Mouse (Mus musculus) limb, embryonic 12.5 days (tissue): ENCODE data around the gene Lgals2. TPM values are rescaled to one million over a fixed set of nuclear protein-coding genes. Genes with fewer than 3 reads are reported as not detected.

Source experiments
- ATAC-seq: fragments of 200-750 bp; cut with Nextera tagmentation; 2 replicates; pipeline ENCODE4 v1.8.0; 2017; ENCODE audit warnings: low read depth, moderate TSS enrichment; ENCODE audit not compliant: insufficient number of reproducible peaks, insufficient read depth, low FRiP score, low TSS enrichment
- H3K27ac ChIP-seq: fragments of 300-500 bp; sonication (generic); 2 replicates; pipeline ENCODE4 v1.5.1; 2016; ENCODE audit warnings: mild to moderate bottlenecking, moderate library complexity
- H3K27me3 ChIP-seq: fragments of 300-500 bp; sonication (generic); 2 replicates; pipeline ENCODE4 v1.6.1; 2016; ENCODE audit warnings: mild to moderate bottlenecking, moderate library complexity
- H3K36me3 ChIP-seq: fragments of 300-500 bp; sonication (generic); 2 replicates; pipeline ENCODE4 v1.6.1; 2016; ENCODE audit warnings: mild to moderate bottlenecking, moderate library complexity
- H3K4me1 ChIP-seq: fragments of 300-500 bp; sonication (generic); replicated peaks from 2 replicates; pipeline ENCODE4 v1.6.1; 2016
- H3K4me2 ChIP-seq: fragments of 300-500 bp; sonication (generic); 2 replicates; pipeline ENCODE4 v1.6.1; 2016; ENCODE audit warnings: mild to moderate bottlenecking, moderate library complexity
- H3K4me3 ChIP-seq: fragments of 300-500 bp; sonication (generic); replicated peaks from 2 replicates; pipeline ENCODE4 v1.5.1; 2016; ENCODE audit warnings: mild to moderate bottlenecking
- H3K9ac ChIP-seq: fragments of 300-500 bp; sonication (generic); replicated peaks from 2 replicates; pipeline ENCODE4 v1.6.1; 2016; ENCODE audit warnings: mild to moderate bottlenecking, moderate library complexity
- H3K9me3 ChIP-seq: fragments of 300-500 bp; sonication (generic); 2 replicates; pipeline ENCODE4 v1.6.1; 2016; ENCODE audit warnings: mild to moderate bottlenecking, moderate library complexity
- WGBS: fragments of 180-500 bp; shearing (Covaris S2); methylation state at CpG from one replicate; pipeline ENCODE4 v1.1.7; 2016; 5-methylcytosine and 5-hydroxymethylcytosine counted together
- polyA plus RNA-seq: library from polyadenylated mRNA; unstranded; fragments of >200 nt; fragmentation: Nextera tagmentation; extraction: Ambion mirVana; gene quantifications from 2 replicates; pipeline ENCODE4 v1.2.1, GENCODE M21; 2016

Gene Lgals2
- polyA plus RNA-seq, 1 experiment from 2014 or later, result not detected

DNA sequence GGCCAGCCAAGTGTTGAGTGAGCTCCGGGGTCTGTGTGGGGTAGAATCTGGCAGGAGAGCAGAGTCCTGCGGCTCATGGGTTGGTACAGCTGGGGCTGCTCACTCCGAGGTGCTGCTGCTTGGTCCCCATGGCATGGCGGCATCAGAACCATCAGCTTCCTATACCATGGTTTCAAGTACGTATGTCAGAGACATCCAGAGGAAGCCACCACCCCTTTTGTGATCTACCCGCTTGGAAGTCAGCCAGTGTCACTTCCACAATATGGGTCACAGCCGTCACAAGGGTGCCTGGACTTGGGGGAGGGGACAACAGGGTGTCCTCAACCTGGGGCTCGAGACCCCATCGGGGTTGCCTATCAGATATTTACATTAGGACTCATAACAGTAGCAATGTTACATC is 45.2 kb downstream of the Lgals2 start:
- Histone ChIP-seq H3K4me1 (peaks cover 12% of the 10 kb centered on the region), H3K27ac (no peak overlapping the region), H3K36me3 (no peaks in the 10 kb centered on the region), H3K27me3 (peaks cover 44% of the 10 kb centered on the region), H3K4me2 (no peak overlapping the region), H3K9ac (no peak overlapping the region), H3K4me3 (no peak overlapping the region), H3K9me3 (no peaks in the 10 kb centered on the region)
- ATAC-seq, result no peak
- 84% methylated on average over 9 of the region's 9 CpGs for WGBS

DNA sequence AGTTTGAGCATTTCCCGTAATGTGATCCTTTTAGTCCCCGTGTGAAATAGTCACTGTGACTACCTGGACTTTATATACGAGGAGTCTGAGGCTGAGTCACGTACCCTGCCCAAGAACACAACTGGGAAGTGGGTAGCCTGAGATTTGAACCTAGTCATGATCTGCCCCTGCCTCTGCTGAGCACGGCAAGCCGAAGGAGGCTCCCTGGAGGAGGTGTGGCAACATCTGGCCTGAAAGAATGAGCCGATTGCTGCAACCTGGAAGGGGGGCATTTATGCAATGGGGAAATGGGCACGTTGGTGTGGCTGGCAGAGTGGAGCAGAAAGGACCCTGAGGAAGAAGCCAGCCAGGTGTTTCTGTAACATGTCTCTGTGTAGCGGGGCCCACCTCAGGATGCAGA is 45.6 kb downstream of the Lgals2 start:
- 52% methylated on average over 9 of the region's 9 CpGs for WGBS
- Histone ChIP-seq H3K4me2 (no peak overlapping the region), H3K27ac (no peak overlapping the region), H3K27me3 (peaks cover 48% of the 10 kb centered on the region), H3K4me3 (no peak overlapping the region), H3K9me3 (no peaks in the 10 kb centered on the region), H3K9ac (no peak overlapping the region), H3K36me3 (no peaks in the 10 kb centered on the region), H3K4me1 (peaks cover 12% of the 10 kb centered on the region)
- ATAC-seq, result no peak

DNA sequence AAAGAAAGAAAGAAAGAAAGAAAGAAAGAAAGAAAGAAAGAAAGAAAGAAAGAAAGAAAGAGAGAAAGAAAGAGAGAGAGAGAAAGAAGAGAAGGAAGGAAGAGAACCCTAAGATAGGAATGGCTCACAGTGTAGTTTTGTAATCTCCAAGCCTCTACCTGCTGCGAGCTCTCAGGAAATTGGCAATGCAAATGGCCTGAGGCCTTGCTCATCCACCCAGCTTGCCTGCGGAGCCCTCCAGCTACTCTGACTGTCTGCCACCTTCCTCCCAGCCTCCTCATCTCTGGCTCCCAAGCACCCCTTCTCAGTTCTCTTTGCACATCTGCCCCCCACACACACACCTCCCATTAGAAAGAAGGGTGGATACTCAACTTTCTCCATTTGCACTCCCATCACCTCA is 46.3 kb downstream of the Lgals2 start:
- Histone ChIP-seq H3K9me3 (no peaks in the 10 kb centered on the region), H3K27ac (no peak overlapping the region), H3K27me3 (peaks cover 55% of the 10 kb centered on the region), H3K9ac (no peak overlapping the region), H3K4me2 (no peak overlapping the region), H3K4me1 (peaks cover 12% of the 10 kb centered on the region), H3K4me3 (no peak overlapping the region), H3K36me3 (no peaks in the 10 kb centered on the region)
- no peak for ATAC-seq
- WGBS, result 73% methylated on average over 2 of the region's 2 CpGs

DNA sequence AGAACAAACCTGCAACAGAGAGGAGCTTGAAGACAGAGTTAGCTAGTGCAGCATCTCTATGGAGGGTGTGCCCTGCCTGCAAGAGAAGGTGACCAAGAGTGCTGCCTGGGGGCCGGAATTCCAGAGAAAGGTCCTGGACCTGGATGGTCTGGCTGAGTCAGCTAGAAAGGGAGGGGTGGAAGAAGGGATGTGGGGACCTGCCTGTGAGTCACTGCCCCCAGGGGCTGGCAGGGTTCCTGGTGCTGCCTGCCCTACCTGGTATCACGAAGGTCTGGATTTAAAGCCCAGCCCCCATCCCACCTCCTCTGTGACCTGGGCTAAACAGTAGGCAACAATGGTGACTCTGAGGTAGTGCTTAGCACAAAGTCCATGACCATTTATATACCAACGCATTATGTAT is 48.2 kb downstream of the Lgals2 start:
- H3K4me3 ChIP-seq, result no peak overlapping the region
- no peak overlapping the region for H3K27ac ChIP-seq
- WGBS, result 74% methylated on average over 3 of the region's 3 CpGs
- no peak overlapping the region for H3K9ac ChIP-seq
- peaks cover 17% of the 10 kb centered on the region for H3K4me1 ChIP-seq
- no peak overlapping the region for H3K4me2 ChIP-seq
- ATAC-seq, result no peak
- peaks cover 74% of the 10 kb centered on the region for H3K27me3 ChIP-seq
- no peaks in the 10 kb centered on the region for H3K9me3 ChIP-seq
- H3K36me3 ChIP-seq, result no peaks in the 10 kb centered on the region

DNA sequence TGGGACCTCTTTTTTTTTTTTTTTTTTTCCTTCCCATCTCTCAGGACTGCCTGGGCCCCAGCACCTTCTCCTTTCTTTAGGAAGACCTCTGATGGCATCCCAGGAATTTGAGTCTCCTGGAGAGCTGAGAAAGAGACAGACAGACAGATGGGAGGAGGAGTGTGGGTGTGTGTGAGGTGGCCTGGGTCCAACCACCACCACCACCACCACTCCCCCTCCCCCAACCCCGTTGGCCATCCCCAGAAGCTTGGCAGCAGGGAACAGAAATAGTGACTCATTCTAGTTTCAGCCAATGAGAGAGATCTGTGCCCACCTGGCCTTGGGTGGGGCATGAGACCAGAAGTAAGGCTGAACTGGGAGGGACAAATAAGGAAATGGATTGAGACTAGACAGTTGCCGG is 48.7 kb downstream of the Lgals2 start:
- ATAC-seq, result no peak
- Histone ChIP-seq H3K36me3 (no peaks in the 10 kb centered on the region), H3K27ac (no peak overlapping the region), H3K9ac (no peak overlapping the region), H3K4me1 (peaks cover 21% of the 10 kb centered on the region), H3K27me3 (peaks cover 79% of the 10 kb centered on the region), H3K9me3 (no peaks in the 10 kb centered on the region), H3K4me2 (no peak overlapping the region), H3K4me3 (no peak overlapping the region)
- 42% methylated on average over 2 of the region's 2 CpGs for WGBS

DNA sequence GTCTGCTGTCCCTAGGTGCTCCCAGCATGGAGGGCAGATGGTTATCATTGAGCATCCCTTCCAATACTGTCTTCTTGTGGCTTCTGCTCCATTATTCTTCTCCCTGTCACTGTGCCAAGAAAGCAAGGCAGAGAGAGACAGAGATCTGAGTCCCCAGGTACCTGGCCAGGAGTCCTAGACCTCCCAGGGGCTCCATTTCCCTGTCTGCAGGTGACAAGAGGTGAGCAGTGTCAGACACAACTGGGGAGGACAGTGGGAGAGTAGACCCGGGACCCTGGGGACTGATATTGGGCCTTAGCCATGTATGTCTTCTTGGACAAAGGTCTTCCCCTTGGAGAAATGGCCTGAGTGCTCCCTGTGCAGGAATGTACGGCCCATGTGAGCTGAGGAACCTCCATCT is 50.0 kb downstream of the Lgals2 start:
- peaks cover 18% of the 10 kb centered on the region for H3K4me1 ChIP-seq

DNA sequence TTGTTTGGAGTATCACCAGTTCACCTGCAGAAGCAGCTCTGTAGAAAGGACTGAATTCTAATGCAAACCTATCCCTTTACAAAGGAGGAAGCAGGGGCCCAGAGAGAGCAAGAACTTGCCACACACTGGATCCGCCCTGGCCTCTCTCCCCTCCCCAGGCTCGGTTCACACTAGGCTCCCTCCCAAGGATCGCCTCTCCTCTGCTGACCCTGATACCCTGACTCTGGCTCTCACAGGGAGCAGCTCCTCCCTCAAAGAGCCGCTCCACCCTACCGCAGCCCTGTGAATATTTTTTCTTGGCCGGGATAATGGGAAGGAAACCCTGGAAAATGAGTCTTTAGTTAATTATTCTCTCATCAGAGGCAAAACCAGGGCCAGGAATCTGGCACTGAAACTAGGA is 51.0 kb downstream of the Lgals2 start:
- Histone ChIP-seq H3K4me1 (peaks cover 11% of the 10 kb centered on the region), H3K9me3 (no peaks in the 10 kb centered on the region), H3K27ac (no peak overlapping the region), H3K4me2 (no peak overlapping the region), H3K4me3 (no peak overlapping the region), H3K36me3 (no peaks in the 10 kb centered on the region), H3K9ac (no peak overlapping the region), H3K27me3 (peaks cover 94% of the 10 kb centered on the region)
- no peak for ATAC-seq
- 9% methylated on average over 6 of the region's 6 CpGs for WGBS

More for the DNA sequence above, 50.0 kb downstream of the Lgals2 start:
- H3K27ac ChIP-seq, result no peak overlapping the region
- 72% methylated on average over 2 of the region's 2 CpGs for WGBS
- no peaks in the 10 kb centered on the region for H3K36me3 ChIP-seq
- H3K27me3 ChIP-seq, result peaks cover 92% of the 10 kb centered on the region
- H3K9me3 ChIP-seq, result no peaks in the 10 kb centered on the region
- no peak overlapping the region; the same call in 1 of the 2 replicates for H3K9ac ChIP-seq
- no peak for ATAC-seq
- H3K4me2 ChIP-seq, result no peak overlapping the region
- H3K4me3 ChIP-seq, result no peak overlapping the region

DNA sequence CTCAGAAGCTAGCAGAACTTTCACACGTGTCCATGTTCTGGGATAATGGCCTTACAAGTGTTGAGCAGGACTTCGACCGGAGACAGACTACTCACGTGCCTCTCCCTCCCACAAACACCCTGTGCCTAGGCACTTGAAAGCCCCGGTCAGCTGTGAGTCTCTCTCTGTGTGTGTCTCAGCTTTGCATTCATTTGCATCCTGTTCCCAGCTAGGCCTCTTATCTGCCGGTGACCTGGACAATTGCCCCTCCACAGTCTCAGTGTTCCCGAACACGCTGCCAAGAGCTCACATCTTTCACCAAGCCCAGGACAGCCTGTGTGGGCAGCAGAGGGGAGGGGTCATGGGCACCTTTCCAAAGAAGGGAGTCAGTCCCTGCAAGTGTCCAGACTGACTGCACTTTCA is 51.8 kb downstream of the Lgals2 start:
- Histone ChIP-seq H3K9ac (no peak overlapping the region), H3K4me3 (no peak overlapping the region), H3K4me1 (peaks cover 14% of the 10 kb centered on the region), H3K36me3 (no peaks in the 10 kb centered on the region), H3K9me3 (no peaks in the 10 kb centered on the region), H3K4me2 (no peak overlapping the region), H3K27ac (no peak overlapping the region), H3K27me3 (peaks cover 98% of the 10 kb centered on the region)
- WGBS, result 3% methylated on average over 8 of the region's 8 CpGs
- ATAC-seq, result no peak

DNA sequence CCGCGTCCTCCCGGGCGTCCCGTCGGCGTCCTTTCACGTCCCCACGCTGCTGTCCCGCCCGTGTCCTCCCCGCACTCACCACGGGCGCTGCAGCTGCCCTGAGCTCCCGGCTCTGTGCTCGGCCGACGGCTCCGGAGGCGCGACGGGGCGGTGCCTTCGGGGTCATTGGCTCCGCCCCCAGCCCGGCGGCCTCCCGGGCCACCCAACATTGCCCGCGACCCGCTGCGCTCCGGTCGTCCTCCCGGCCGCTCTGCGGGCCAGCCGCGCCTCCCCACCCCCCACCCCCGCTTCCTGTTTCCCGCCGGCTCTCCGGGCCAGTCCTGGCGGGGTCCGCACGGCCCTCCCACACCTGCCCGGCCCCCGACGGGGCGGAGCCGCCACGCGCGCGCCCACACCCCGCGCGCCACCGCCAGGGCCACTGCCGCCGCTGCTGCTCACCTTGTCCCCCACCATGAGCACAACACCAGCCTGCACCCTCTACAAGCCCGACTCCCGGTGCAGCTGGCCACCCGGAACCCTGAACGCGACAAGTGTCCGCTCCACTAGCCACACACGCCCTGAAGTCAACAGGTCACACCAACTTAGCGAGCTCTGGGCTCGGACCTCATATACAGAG is 52.4 kb downstream of the Lgals2 start, which contains the start of gene Card10:
Gene Card10, minus strand, starts transcription at position 267 of the 616 bp plus-strand sequence.
- peak; percentile 50; the same call in 1 of the 2 replicates for ATAC-seq
- under 1% methylated on average over 70 of the region's 70 CpGs for WGBS
- no peaks in the 10 kb centered on the region for H3K36me3 ChIP-seq
- peak within 1 kb of the TSS; percentile 54; the same call in 1 of the 2 replicates for H3K9ac ChIP-seq
- no peaks in the 10 kb centered on the region for H3K9me3 ChIP-seq
- H3K4me2 ChIP-seq, result peak within 1 kb of the TSS; percentile 75
- H3K27me3 ChIP-seq, result peaks cover 98% of the 10 kb centered on the region
- peak within 1 kb of the TSS; percentile 56 for H3K4me3 ChIP-seq
- no peak within 1 kb of the TSS for H3K27ac ChIP-seq
- H3K4me1 ChIP-seq, result peaks cover 14% of the 10 kb centered on the region

DNA sequence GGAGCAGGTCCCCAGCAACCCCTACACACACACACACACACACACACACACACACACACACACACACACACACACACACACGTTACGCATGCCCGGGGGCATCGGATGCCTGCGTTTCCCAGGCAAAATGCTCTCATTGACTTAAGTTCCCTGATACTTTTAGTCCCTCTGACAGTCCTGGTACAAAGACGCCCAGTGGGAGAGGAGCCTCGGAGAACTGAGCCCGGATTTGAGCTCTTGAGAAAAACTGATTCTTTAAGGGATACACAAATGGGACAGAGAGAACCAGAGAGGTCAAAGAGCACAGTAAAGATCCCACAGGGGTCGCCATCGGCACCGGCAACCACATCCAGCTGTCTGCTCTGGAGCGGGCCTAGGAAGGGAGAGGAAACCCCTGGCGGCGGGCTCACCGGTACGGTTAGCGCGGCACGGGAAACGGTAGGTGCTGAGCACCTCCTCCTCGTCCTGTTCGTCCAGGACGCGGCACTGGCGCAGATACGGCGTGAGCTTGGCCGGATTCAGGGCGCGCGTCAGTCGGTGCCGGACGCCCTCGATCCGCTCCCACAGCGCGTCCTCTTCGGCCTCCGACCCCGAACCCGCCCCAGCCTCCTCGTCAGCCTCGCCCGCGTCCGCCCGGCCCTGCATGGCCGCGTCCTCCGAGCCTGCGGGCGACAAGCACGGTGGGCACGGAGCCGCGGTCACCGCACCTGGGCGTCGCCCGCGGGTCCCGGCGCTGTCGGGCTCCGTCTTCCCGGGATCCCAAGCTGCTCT is 53.2 kb downstream of the Lgals2 start:
- Histone ChIP-seq H3K4me2 (peak overlapping the region; percentile 75), H3K27me3 (peaks cover 98% of the 10 kb centered on the region), H3K9me3 (no peaks in the 10 kb centered on the region), H3K27ac (no peak overlapping the region), H3K36me3 (no peaks in the 10 kb centered on the region), H3K9ac (peak overlapping the region; percentile 54; the same call in 1 of the 2 replicates), H3K4me1 (peaks cover 18% of the 10 kb centered on the region), H3K4me3 (peak overlapping the region; percentile 56)
- WGBS, result 5% methylated on average over 64 of the region's 67 CpGs
- no peak for ATAC-seq

DNA sequence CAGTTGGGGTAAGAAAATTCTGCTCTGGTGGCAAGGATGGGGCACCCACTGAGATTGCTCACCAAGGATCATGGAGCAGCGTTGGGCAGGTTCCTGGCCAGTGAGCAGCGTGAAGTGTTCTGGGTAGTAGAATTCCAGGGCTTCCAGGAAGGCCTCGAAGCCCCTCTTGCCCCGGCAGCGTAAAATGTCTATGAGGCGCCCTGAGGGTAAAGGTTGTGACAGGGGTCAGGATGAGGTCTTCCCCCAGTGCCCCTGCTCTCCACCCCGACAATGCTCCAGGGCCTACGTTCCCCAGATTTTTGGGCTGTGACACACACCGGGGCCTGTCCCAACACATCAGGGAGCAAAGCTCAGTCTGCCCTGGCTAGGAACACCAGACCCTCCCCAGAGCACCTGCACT is 53.8 kb downstream of the Lgals2 start:
- Histone ChIP-seq H3K4me2 (peak overlapping the region; percentile 75), H3K9me3 (no peaks in the 10 kb centered on the region), H3K4me1 (peaks cover 24% of the 10 kb centered on the region), H3K27me3 (peaks cover 98% of the 10 kb centered on the region), H3K36me3 (no peaks in the 10 kb centered on the region), H3K4me3 (peak overlapping the region; percentile 56), H3K9ac (no peak overlapping the region), H3K27ac (no peak overlapping the region)
- no peak for ATAC-seq
- WGBS, result 64% methylated on average over 9 of the region's 9 CpGs
